Mouse (Mus musculus) testis, postnatal 10 days (tissue): ENCODE results near the gene Srebf1.

Experiments used
- DNase-seq: peaks from one replicate; pipeline ENCODE4 v3.0.0; 2021; ENCODE audit warnings: low spot score

The Srebf1 gene

GRCm38 (mm10) chr11:60206207-60206606 is 16.2 kb downstream of the Srebf1 start:
- no peak for DNase-seq

- DNase-seq, result no peak
Observed at GRCm38 (mm10) chr11:60205026-60205425, 17.4 kb downstream of the Srebf1 start.

- DNase-seq, result no peak
Observed at GRCm38 (mm10) chr11:60202710-60203638, 19.4 kb downstream of the Srebf1 start.

GRCm38 (mm10) chr11:60200384-60200783 is 22.0 kb downstream of the Srebf1 start:
- no peak for DNase-seq

- DNase-seq, result peak; percentile 95
Observed at GRCm38 (mm10) chr11:60199702-60200184, 22.6 kb downstream of the Srebf1 start.

GRCm38 (mm10) chr11:60198651-60199050 is 23.7 kb downstream of the Srebf1 start:
- DNase-seq, result no peak

GRCm38 (mm10) chr11:60197998-60198619 is 24.3 kb downstream of the Srebf1 start:
- DNase-seq, result no peak

GRCm38 (mm10) chr11:60196344-60196743 is 26.0 kb downstream of the Srebf1 start:
- DNase-seq, result no peak

- no peak for DNase-seq
Observed at GRCm38 (mm10) chr11:60195108-60195507, 27.3 kb downstream of the Srebf1 start.

- DNase-seq, result no peak
Observed at GRCm38 (mm10) chr11:60193556-60193955, 28.8 kb downstream of the Srebf1 start.

- no peak for DNase-seq
Observed at GRCm38 (mm10) chr11:60192534-60192933, 29.8 kb downstream of the Srebf1 start.

- no peak for DNase-seq
Observed at GRCm38 (mm10) chr11:60190055-60190641, 32.2 kb downstream of the Srebf1 start.

- no peak for DNase-seq
Observed at GRCm38 (mm10) chr11:60189501-60190040, 32.8 kb downstream of the Srebf1 start.

GRCm38 (mm10) chr11:60188275-60188853 is 34.0 kb downstream of the Srebf1 start:
- no peak for DNase-seq

GRCm38 (mm10) chr11:60187070-60187469 is 35.3 kb downstream of the Srebf1 start:
- no peak for DNase-seq

GRCm38 (mm10) chr11:60185396-60186231 is 36.8 kb downstream of the Srebf1 start:
- DNase-seq, result no peak

GRCm38 (mm10) chr11:60184346-60185325 is 37.7 kb downstream of the Srebf1 start:
- no peak for DNase-seq

GRCm38 (mm10) chr11:60182741-60183140 is 39.6 kb downstream of the Srebf1 start:
- DNase-seq, result no peak

GRCm38 (mm10) chr11:60182116-60182670 is 40.2 kb downstream of the Srebf1 start:
- DNase-seq, result no peak

- DNase-seq, result peak; percentile 79
Observed at GRCm38 (mm10) chr11:60178506-60178905, 43.9 kb downstream of the Srebf1 start.
